Mouse (Mus musculus) embryonic facial prominence, embryonic 13.5 days (tissue): ENCODE data around the gene Cacna1d. TPM values are rescaled to one million over a fixed set of nuclear protein-coding genes. Genes with fewer than 3 reads are reported as not detected.

ENCODE experiments used
- ATAC-seq: fragments of 200-750 bp; cut with Nextera tagmentation; 2 replicates; pipeline ENCODE4 v1.8.0; 2017; ENCODE audit warnings: low read depth; ENCODE audit not compliant: insufficient number of reproducible peaks, insufficient read depth, low FRiP score, low TSS enrichment
- H3K27ac ChIP-seq: fragments of 300-500 bp; sonication (generic); 2 replicates; pipeline ENCODE4 v1.5.1; 2015; ENCODE audit warnings: moderate library complexity, mild to moderate bottlenecking, inconsistent platforms
- H3K27me3 ChIP-seq: fragments of 300-500 bp; sonication (generic); 2 replicates; pipeline ENCODE4 v1.6.1; 2015; ENCODE audit warnings: mild to moderate bottlenecking, inconsistent platforms
- H3K36me3 ChIP-seq: fragments of 300-500 bp; sonication (generic); 2 replicates; pipeline ENCODE4 v1.6.1; 2015; ENCODE audit warnings: mild to moderate bottlenecking, inconsistent platforms
- H3K4me1 ChIP-seq: fragments of 300-500 bp; sonication (generic); 2 replicates; pipeline ENCODE4 v1.6.1; 2015; ENCODE audit warnings: inconsistent platforms
- H3K4me2 ChIP-seq: fragments of 300-500 bp; sonication (generic); 2 replicates; pipeline ENCODE4 v1.6.1; 2015; ENCODE audit warnings: moderate library complexity, mild to moderate bottlenecking, inconsistent platforms
- H3K4me3 ChIP-seq: fragments of 300-500 bp; sonication (generic); 2 replicates; pipeline ENCODE4 v1.5.1; 2015; ENCODE audit warnings: mild to moderate bottlenecking, inconsistent platforms
- H3K9ac ChIP-seq: fragments of 300-500 bp; sonication (generic); 2 replicates; pipeline ENCODE4 v1.6.1; 2015; ENCODE audit warnings: mild to moderate bottlenecking, inconsistent platforms
- H3K9me3 ChIP-seq: fragments of 300-500 bp; sonication (generic); 2 replicates; pipeline ENCODE4 v1.6.1; 2016; ENCODE audit warnings: inconsistent platforms
- WGBS: fragments of 180-500 bp; shearing (Covaris S2); methylation state at CpG from one replicate; pipeline ENCODE4 v1.1.7; 2015; ENCODE audit warnings: mixed read lengths; 5-methylcytosine and 5-hydroxymethylcytosine counted together
- polyA plus RNA-seq: library from polyadenylated mRNA; unstranded; fragments of >200 nt; fragmentation: Nextera tagmentation; extraction: Ambion mirVana; gene quantifications from 2 replicates; pipeline ENCODE4 v1.2.1, GENCODE M21; 2015

The Cacna1d gene
- polyA plus RNA-seq, 1 experiment from 2014 or later, result 6.6 TPM

GRCm38 (mm10) chr14:30457897-30458296 lies 33.4 kb downstream of the Cacna1d start:
- Histone ChIP-seq H3K36me3 (no peaks in the 10 kb centered on the region), H3K4me1 (peaks cover 15% of the 10 kb centered on the region), H3K4me2 (no peak overlapping the region), H3K27ac (no peak overlapping the region), H3K9ac (no peak overlapping the region), H3K4me3 (no peak overlapping the region), H3K27me3 (peaks cover 4% of the 10 kb centered on the region), H3K9me3 (no peaks in the 10 kb centered on the region)
- no peak for ATAC-seq
- 32% methylated on average over 2 of the region's 2 CpGs for WGBS

GRCm38 (mm10) chr14:30457436-30457835 lies 33.8 kb downstream of the Cacna1d start:
- WGBS, result 59% methylated on average over 7 of the region's 7 CpGs
- Histone ChIP-seq H3K9ac (no peak overlapping the region), H3K4me1 (peaks cover 15% of the 10 kb centered on the region), H3K27me3 (peaks cover 4% of the 10 kb centered on the region), H3K4me3 (no peak overlapping the region), H3K9me3 (no peaks in the 10 kb centered on the region), H3K4me2 (no peak overlapping the region), H3K27ac (no peak overlapping the region), H3K36me3 (no peaks in the 10 kb centered on the region)
- ATAC-seq, result no peak

GRCm38 (mm10) chr14:30455801-30456595 lies 35.3 kb downstream of the Cacna1d start:
- Histone ChIP-seq H3K27ac (no peak overlapping the region), H3K4me1 (peaks cover 15% of the 10 kb centered on the region), H3K9me3 (no peaks in the 10 kb centered on the region), H3K27me3 (peaks cover 4% of the 10 kb centered on the region), H3K4me3 (no peak overlapping the region; the same call in 1 of the 2 replicates), H3K9ac (no peak overlapping the region), H3K36me3 (no peaks in the 10 kb centered on the region), H3K4me2 (peak overlapping the region; percentile 45)
- WGBS, result 19% methylated on average over 13 of the region's 13 CpGs
- no peak for ATAC-seq

GRCm38 (mm10) chr14:30439915-30440314 lies 51.3 kb downstream of the Cacna1d start:
- no peak for ATAC-seq
- Histone ChIP-seq H3K36me3 (no peaks in the 10 kb centered on the region), H3K27me3 (no peaks in the 10 kb centered on the region), H3K4me1 (no peaks in the 10 kb centered on the region; the same call in 1 of the 2 replicates), H3K4me3 (no peak overlapping the region), H3K9ac (no peak overlapping the region), H3K27ac (no peak overlapping the region), H3K4me2 (no peak overlapping the region), H3K9me3 (no peaks in the 10 kb centered on the region)
- 79% methylated on average over 3 of the region's 3 CpGs for WGBS

GRCm38 (mm10) chr14:30435316-30435715 lies 55.9 kb downstream of the Cacna1d start:
- no peak for ATAC-seq
- no peaks in the 10 kb centered on the region for H3K9me3 ChIP-seq
- H3K4me2 ChIP-seq, result no peak overlapping the region
- H3K27me3 ChIP-seq, result no peaks in the 10 kb centered on the region
- H3K36me3 ChIP-seq, result no peaks in the 10 kb centered on the region
- no peak overlapping the region for H3K4me3 ChIP-seq
- no peak overlapping the region for H3K27ac ChIP-seq
- no peak overlapping the region for H3K9ac ChIP-seq
- 82% methylated on average over 5 of the region's 5 CpGs for WGBS
- H3K4me1 ChIP-seq, result no peaks in the 10 kb centered on the region

GRCm38 (mm10) chr14:30430446-30430845 lies 60.8 kb downstream of the Cacna1d start:
- 67% methylated on average over 5 of the region's 5 CpGs for WGBS
- Histone ChIP-seq H3K4me3 (no peak overlapping the region), H3K36me3 (no peaks in the 10 kb centered on the region), H3K27me3 (no peaks in the 10 kb centered on the region), H3K9me3 (no peaks in the 10 kb centered on the region), H3K9ac (no peak overlapping the region), H3K27ac (no peak overlapping the region), H3K4me2 (no peak overlapping the region), H3K4me1 (peaks cover 12% of the 10 kb centered on the region)
- no peak for ATAC-seq

GRCm38 (mm10) chr14:30430026-30430425 lies 61.2 kb downstream of the Cacna1d start:
- Histone ChIP-seq H3K4me2 (no peak overlapping the region), H3K27ac (no peak overlapping the region), H3K9ac (no peak overlapping the region), H3K4me1 (peaks cover 12% of the 10 kb centered on the region), H3K9me3 (no peaks in the 10 kb centered on the region), H3K27me3 (no peaks in the 10 kb centered on the region), H3K36me3 (no peaks in the 10 kb centered on the region), H3K4me3 (no peak overlapping the region)
- no peak for ATAC-seq
- WGBS, result 80% methylated on average over 9 of the region's 9 CpGs

- Histone ChIP-seq H3K27me3 (no peaks in the 10 kb centered on the region), H3K36me3 (no peaks in the 10 kb centered on the region), H3K4me3 (no peak overlapping the region), H3K9ac (no peak overlapping the region), H3K9me3 (no peaks in the 10 kb centered on the region), H3K27ac (no peak overlapping the region), H3K4me1 (peaks cover 12% of the 10 kb centered on the region), H3K4me2 (no peak overlapping the region)
- no peak for ATAC-seq
- 61% methylated on average over 9 of the region's 9 CpGs for WGBS
These were observed 61.6 kb downstream of the Cacna1d start for GRCm38 (mm10) chr14:30429606-30430005.

GRCm38 (mm10) chr14:30428757-30429156 lies 62.5 kb downstream of the Cacna1d start:
- ATAC-seq, result no peak

GRCm38 (mm10) chr14:30425876-30426275 lies 65.4 kb downstream of the Cacna1d start:
- no peaks in the 10 kb centered on the region for H3K36me3 ChIP-seq
- H3K4me1 ChIP-seq, result peaks cover 12% of the 10 kb centered on the region
- H3K27ac ChIP-seq, result no peak overlapping the region
- no peak overlapping the region for H3K4me2 ChIP-seq
- WGBS, result 48% methylated on average over 4 of the region's 4 CpGs
- no peak overlapping the region for H3K4me3 ChIP-seq
- H3K9ac ChIP-seq, result no peak overlapping the region
- ATAC-seq, result no peak
- no peaks in the 10 kb centered on the region for H3K27me3 ChIP-seq
- no peaks in the 10 kb centered on the region for H3K9me3 ChIP-seq

More at GRCm38 (mm10) chr14:30428757-30429156, 62.5 kb downstream of the Cacna1d start:
- Histone ChIP-seq H3K9me3 (no peaks in the 10 kb centered on the region), H3K4me2 (no peak overlapping the region), H3K4me1 (peaks cover 12% of the 10 kb centered on the region), H3K27me3 (no peaks in the 10 kb centered on the region), H3K4me3 (no peak overlapping the region), H3K27ac (peak overlapping the region; percentile 63), H3K36me3 (no peaks in the 10 kb centered on the region), H3K9ac (no peak overlapping the region)

GRCm38 (mm10) chr14:30425175-30425574 lies 66.1 kb downstream of the Cacna1d start:
- no peaks in the 10 kb centered on the region for H3K27me3 ChIP-seq
- no peak overlapping the region for H3K27ac ChIP-seq
- no peak overlapping the region for H3K4me3 ChIP-seq
- peaks cover 12% of the 10 kb centered on the region for H3K4me1 ChIP-seq
- no peak for ATAC-seq
- no peaks in the 10 kb centered on the region for H3K9me3 ChIP-seq
- H3K36me3 ChIP-seq, result no peaks in the 10 kb centered on the region
- no peak overlapping the region for H3K9ac ChIP-seq
- no peak overlapping the region for H3K4me2 ChIP-seq
- 78% methylated on average over 6 of the region's 6 CpGs for WGBS

GRCm38 (mm10) chr14:30424638-30425037 lies 66.6 kb downstream of the Cacna1d start:
- Histone ChIP-seq H3K4me2 (no peak overlapping the region), H3K4me3 (no peak overlapping the region), H3K27ac (no peak overlapping the region), H3K36me3 (no peaks in the 10 kb centered on the region), H3K27me3 (no peaks in the 10 kb centered on the region), H3K9ac (no peak overlapping the region), H3K4me1 (peaks cover 14% of the 10 kb centered on the region), H3K9me3 (no peaks in the 10 kb centered on the region)
- WGBS, result 88% methylated on average over 4 of the region's 4 CpGs
- no peak for ATAC-seq
